Mouse (Mus musculus): Measurements from ENCODE around the gene Mrps2. TPM values are rescaled to one million over a fixed set of nuclear protein-coding genes. Genes with fewer than 3 reads are reported as not detected.

Gene Mrps2
- polyA plus RNA-seq, 1 experiment from 2014 or later: 64.4 TPM

- Histone ChIP-seq H3K36me3 (ENCODE audit: control insufficient read depth, insufficient read depth, low read length) (no peaks in the 10 kb centered on the region), H3K9ac (ENCODE audit: low read length) (no peak overlapping the region), H3K27ac (ENCODE audit: low read depth) (no peak overlapping the region), H3K4me2 (ENCODE audit: low read length) (no peak overlapping the region), H3K9me3 (ENCODE audit: control insufficient read depth, low read length) (no peaks in the 10 kb centered on the region), H3K27me3 (replicated peaks; ENCODE audit: control insufficient read depth, insufficient read depth, low read length) (no peaks in the 10 kb centered on the region), H3K4me3 (ENCODE audit: low read depth, low read length) (no peak overlapping the region), H3K4me1 (replicated peaks; ENCODE audit: control insufficient read depth, insufficient read depth, low read length) (peaks cover 18% of the 10 kb centered on the region; the same call in 1 of the 2 replicates)
- ATAC-seq (replicated peaks; ENCODE audit: low FRiP score, low TSS enrichment, low read depth) (no peak), DNase-seq (ENCODE audit: low spot score) (no peak)
- WGBS: 84% methylated on average over 4 of the region's 4 CpGs
Observed at GRCm38 (mm10) chr2:28445082-28445481, 22.8 kb upstream of the Mrps2 start.

- Histone ChIP-seq H3K27ac (ENCODE audit: low read depth) (no peak overlapping the region; the same call in 1 of the 2 replicates), H3K9me3 (ENCODE audit: control insufficient read depth, low read length) (no peaks in the 10 kb centered on the region), H3K9ac (ENCODE audit: low read length) (peak overlapping the region; percentile 73), H3K4me1 (replicated peaks; ENCODE audit: control insufficient read depth, insufficient read depth, low read length) (peaks cover 18% of the 10 kb centered on the region; the same call in 1 of the 2 replicates), H3K4me2 (ENCODE audit: low read length) (peak overlapping the region; percentile 96), H3K36me3 (ENCODE audit: control insufficient read depth, insufficient read depth, low read length) (no peaks in the 10 kb centered on the region), H3K27me3 (replicated peaks; ENCODE audit: control insufficient read depth, insufficient read depth, low read length) (no peaks in the 10 kb centered on the region), H3K4me3 (ENCODE audit: low read depth, low read length) (peak overlapping the region; percentile 65)
- WGBS: 4% methylated on average over 5 of the region's 5 CpGs
- peak; percentile 69 for DNase-seq (ENCODE audit: low spot score)
- ATAC-seq (replicated peaks; ENCODE audit: low FRiP score, low TSS enrichment, low read depth): peak; percentile 14; the same call in 1 of the 2 replicates
Observed at GRCm38 (mm10) chr2:28446181-28446514, 21.7 kb upstream of the Mrps2 start.

- WGBS: 1% methylated on average over 77 of the region's 118 CpGs
- ATAC-seq (replicated peaks; ENCODE audit: low FRiP score, low TSS enrichment, low read depth) (peak; percentile 67), DNase-seq (ENCODE audit: low spot score) (peak; percentile 74)
- H3K36me3 ChIP-seq (ENCODE audit: control insufficient read depth, insufficient read depth, low read length): peaks cover 1% of the 10 kb centered on the region; the same call in 1 of the 2 replicates
- no peaks in the 10 kb centered on the region for H3K9me3 ChIP-seq (ENCODE audit: control insufficient read depth, low read length)
- H3K9ac ChIP-seq (ENCODE audit: low read length): peak within 1 kb of the TSS; percentile 73
- no peaks in the 10 kb centered on the region for H3K27me3 ChIP-seq (replicated peaks; ENCODE audit: control insufficient read depth, insufficient read depth, low read length)
- H3K4me3 ChIP-seq (ENCODE audit: low read depth, low read length): peak within 1 kb of the TSS; percentile 65
- H3K27ac ChIP-seq (ENCODE audit: low read depth): peak within 1 kb of the TSS; percentile 43
- H3K4me2 ChIP-seq (ENCODE audit: low read length): peak within 1 kb of the TSS; percentile 96
- H3K4me1 ChIP-seq (replicated peaks; ENCODE audit: control insufficient read depth, insufficient read depth, low read length): peaks cover 18% of the 10 kb centered on the region; the same call in 1 of the 2 replicates
Observed at GRCm38 (mm10) chr2:28446515-28447314, 21.2 kb upstream of the Mrps2 start, which contains the start of gene Ppp1r26. TSS of gene Ppp1r26 (plus strand) at chr2:28446800.

- no peak for DNase-seq (ENCODE audit: low spot score)
- Histone ChIP-seq H3K4me1 (replicated peaks; ENCODE audit: control insufficient read depth, insufficient read depth, low read length) (peaks cover 18% of the 10 kb centered on the region; the same call in 1 of the 2 replicates), H3K27me3 (replicated peaks; ENCODE audit: control insufficient read depth, insufficient read depth, low read length) (no peaks in the 10 kb centered on the region), H3K4me3 (ENCODE audit: low read depth, low read length) (peak overlapping the region; percentile 65), H3K36me3 (ENCODE audit: control insufficient read depth, insufficient read depth, low read length) (peaks cover 6% of the 10 kb centered on the region; the same call in 1 of the 2 replicates), H3K9ac (ENCODE audit: low read length) (peak overlapping the region; percentile 73), H3K9me3 (ENCODE audit: control insufficient read depth, low read length) (no peaks in the 10 kb centered on the region), H3K4me2 (ENCODE audit: low read length) (peak overlapping the region; percentile 96), H3K27ac (ENCODE audit: low read depth) (no peak overlapping the region; the same call in 1 of the 2 replicates)
- ATAC-seq (replicated peaks; ENCODE audit: low FRiP score, low TSS enrichment, low read depth): peak; percentile 52
- 4% methylated on average over 11 of the region's 11 CpGs for WGBS
Observed at GRCm38 (mm10) chr2:28447315-28447670, 20.6 kb upstream of the Mrps2 start.

GRCm38 (mm10) chr2:28451663-28452062 is 16.2 kb upstream of the Mrps2 start:
- no peak overlapping the region for H3K4me2 ChIP-seq (ENCODE audit: low read length)
- peaks cover 6% of the 10 kb centered on the region; the same call in 1 of the 2 replicates for H3K36me3 ChIP-seq (ENCODE audit: control insufficient read depth, insufficient read depth, low read length)
- peaks cover 11% of the 10 kb centered on the region; the same call in 1 of the 2 replicates for H3K4me1 ChIP-seq (replicated peaks; ENCODE audit: control insufficient read depth, insufficient read depth, low read length)
- no peak overlapping the region for H3K9ac ChIP-seq (ENCODE audit: low read length)
- 91% methylated on average over 11 of the region's 11 CpGs for WGBS
- DNase-seq (ENCODE audit: low spot score) (no peak), ATAC-seq (replicated peaks; ENCODE audit: low FRiP score, low TSS enrichment, low read depth) (no peak)
- no peak overlapping the region for H3K4me3 ChIP-seq (ENCODE audit: low read depth, low read length)
- no peak overlapping the region for H3K27ac ChIP-seq (ENCODE audit: low read depth)
- H3K9me3 ChIP-seq (ENCODE audit: control insufficient read depth, low read length): no peaks in the 10 kb centered on the region
- H3K27me3 ChIP-seq (replicated peaks; ENCODE audit: control insufficient read depth, insufficient read depth, low read length): no peaks in the 10 kb centered on the region

GRCm38 (mm10) chr2:28453539-28453938 is 14.3 kb upstream of the Mrps2 start:
- no peak overlapping the region for H3K4me2 ChIP-seq (ENCODE audit: low read length)
- no peaks in the 10 kb centered on the region for H3K9me3 ChIP-seq (ENCODE audit: control insufficient read depth, low read length)
- no peaks in the 10 kb centered on the region for H3K27me3 ChIP-seq (replicated peaks; ENCODE audit: control insufficient read depth, insufficient read depth, low read length)
- ATAC-seq (replicated peaks; ENCODE audit: low FRiP score, low TSS enrichment, low read depth) (no peak), DNase-seq (ENCODE audit: low spot score) (no peak)
- H3K4me1 ChIP-seq (replicated peaks; ENCODE audit: control insufficient read depth, insufficient read depth, low read length): no peaks in the 10 kb centered on the region
- H3K27ac ChIP-seq (ENCODE audit: low read depth): no peak overlapping the region
- H3K9ac ChIP-seq (ENCODE audit: low read length): no peak overlapping the region
- H3K36me3 ChIP-seq (ENCODE audit: control insufficient read depth, insufficient read depth, low read length): peaks cover 6% of the 10 kb centered on the region; the same call in 1 of the 2 replicates
- 78% methylated on average over 6 of the region's 6 CpGs for WGBS
- H3K4me3 ChIP-seq (ENCODE audit: low read depth, low read length): no peak overlapping the region

- H3K27me3 ChIP-seq (replicated peaks; ENCODE audit: control insufficient read depth, insufficient read depth, low read length): no peaks in the 10 kb centered on the region
- no peaks in the 10 kb centered on the region for H3K4me1 ChIP-seq (replicated peaks; ENCODE audit: control insufficient read depth, insufficient read depth, low read length)
- H3K9me3 ChIP-seq (ENCODE audit: control insufficient read depth, low read length): no peaks in the 10 kb centered on the region
- 74% methylated on average over 1 of the region's 1 CpGs for WGBS
- H3K9ac ChIP-seq (ENCODE audit: low read length): no peak overlapping the region
- no peak overlapping the region for H3K27ac ChIP-seq (ENCODE audit: low read depth)
- ATAC-seq (replicated peaks; ENCODE audit: low FRiP score, low TSS enrichment, low read depth) (no peak), DNase-seq (ENCODE audit: low spot score) (no peak)
- no peak overlapping the region for H3K4me2 ChIP-seq (ENCODE audit: low read length)
- H3K36me3 ChIP-seq (ENCODE audit: control insufficient read depth, insufficient read depth, low read length): peaks cover 6% of the 10 kb centered on the region; the same call in 1 of the 2 replicates
- H3K4me3 ChIP-seq (ENCODE audit: low read depth, low read length): no peak overlapping the region
Observed at GRCm38 (mm10) chr2:28456616-28457015, 11.2 kb upstream of the Mrps2 start.

GRCm38 (mm10) chr2:28463919-28464318 is 3.9 kb upstream of the Mrps2 start:
- Histone ChIP-seq H3K27ac (ENCODE audit: low read depth) (no peak overlapping the region), H3K4me2 (ENCODE audit: low read length) (no peak overlapping the region), H3K4me3 (ENCODE audit: low read depth, low read length) (no peak overlapping the region), H3K4me1 (replicated peaks; ENCODE audit: control insufficient read depth, insufficient read depth, low read length) (peaks cover 7% of the 10 kb centered on the region), H3K9me3 (ENCODE audit: control insufficient read depth, low read length) (no peaks in the 10 kb centered on the region), H3K9ac (ENCODE audit: low read length) (no peak overlapping the region), H3K36me3 (ENCODE audit: control insufficient read depth, insufficient read depth, low read length) (peaks cover under 1% of the 10 kb centered on the region), H3K27me3 (replicated peaks; ENCODE audit: control insufficient read depth, insufficient read depth, low read length) (no peaks in the 10 kb centered on the region)
- DNase-seq (ENCODE audit: low spot score): peak; percentile 72
- WGBS: 52% methylated on average over 3 of the region's 3 CpGs
- no peak for ATAC-seq (replicated peaks; ENCODE audit: low FRiP score, low TSS enrichment, low read depth)
